In genomic region chr13:22831248-22831647, GRCm38 (mm10) we compare ENCODE assay signal across 1 mouse cellular context.
TF ChIP-seq lines count a peak whose summit lies in the region.

Vmn1r210 (minus strand) TSS chr13:22831348.

TF ChIP-seq in CH12.LX, 34 proteins besides CTCF, POLR2A, EP300 and RAD21 (continued from another document):
- no peak for TF ChIP-seq CHD2 (IDR thresholded peaks at IDR 0.05; ENCODE audit: low read length)
- TF ChIP-seq TCF12 (IDR thresholded peaks at IDR 0.05; ENCODE audit: low read depth, low read length): no peak
- TF ChIP-seq NRF1 (IDR thresholded peaks at IDR 0.05; ENCODE audit: low read depth, low read length): no peak
- TF ChIP-seq CHD1 (IDR thresholded peaks at IDR 0.05; ENCODE audit: low read depth, low read length): no peak
- no peak for TF ChIP-seq UBTF (IDR thresholded peaks at IDR 0.05; ENCODE audit: low read depth, low read length)
